Mouse (Mus musculus) MN1 (cell line): ENCODE measurements at regions not wholly inside any gene's neighbourhood (a gene's known extent, or its start where the extent isn't known, plus 50 kb on each side); places are given as distances from the start of the nearest gene placed in this dataset.
A peak's percentile ranks its signal among the peaks of the same experiment; 100 is the strongest.

Source experiments
- DNase-seq: peaks from one replicate; pipeline ENCODE4 v3.0.0-alpha.2; 2016; ENCODE audit warnings: low spot score

DNA sequence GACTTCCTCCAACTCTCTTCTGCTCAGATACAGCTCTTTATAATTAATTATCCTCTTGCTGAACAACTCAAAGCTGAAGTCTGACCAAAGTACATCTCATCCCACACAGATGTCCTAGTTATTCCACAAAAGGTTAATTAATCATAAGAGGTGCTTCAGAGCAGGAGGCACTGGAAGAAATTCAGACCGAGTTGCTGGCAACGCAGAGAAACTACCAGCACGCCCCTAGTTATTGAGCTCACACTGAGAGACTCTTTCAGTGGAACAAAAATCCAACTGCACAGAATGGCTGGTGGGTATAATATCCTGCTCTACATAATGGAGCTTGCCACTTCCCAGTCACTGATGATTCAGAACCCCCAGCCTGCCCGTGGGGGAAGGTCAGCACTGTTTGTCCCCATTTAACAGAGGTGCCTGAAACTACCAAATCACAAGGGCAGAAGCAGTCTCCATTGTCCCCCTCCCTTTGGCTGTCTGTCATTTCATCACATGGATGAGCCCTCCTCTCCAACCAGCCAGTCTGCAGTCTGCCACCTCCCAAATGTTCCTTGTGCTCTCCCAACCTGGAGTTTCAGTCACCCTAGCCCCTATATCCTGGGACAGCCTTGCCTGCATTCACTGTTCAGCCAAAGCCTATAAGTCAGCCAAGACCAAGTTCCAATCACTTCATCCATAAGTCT lies 170.3 kb upstream of the Creb1 start:
- no peak for DNase-seq

GRCm38 (mm10) chr1:64343268-64343667 lies 189.2 kb upstream of the Creb1 start:
- no peak for DNase-seq

DNA sequence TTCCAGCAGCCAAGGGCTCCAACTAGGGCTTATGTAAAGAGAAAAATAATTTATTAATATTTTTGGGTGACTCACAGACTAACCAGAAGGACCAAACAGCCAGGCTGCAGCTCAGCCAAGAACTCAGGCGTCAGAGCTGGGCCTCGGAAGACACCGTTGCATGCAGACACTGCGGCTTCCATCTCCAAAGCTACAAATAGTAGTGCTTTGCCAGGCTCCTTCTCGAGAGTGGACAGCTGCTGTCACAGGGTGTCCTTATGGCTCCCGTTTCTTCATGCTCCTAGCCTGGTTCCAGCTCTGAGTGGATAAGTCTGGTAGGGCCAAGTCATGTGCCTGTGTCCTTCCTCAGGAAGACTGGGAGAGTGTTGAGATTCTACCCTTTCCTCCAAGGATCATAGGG lies 190.8 kb upstream of the Creb1 start:
- DNase-seq, result no peak

DNA sequence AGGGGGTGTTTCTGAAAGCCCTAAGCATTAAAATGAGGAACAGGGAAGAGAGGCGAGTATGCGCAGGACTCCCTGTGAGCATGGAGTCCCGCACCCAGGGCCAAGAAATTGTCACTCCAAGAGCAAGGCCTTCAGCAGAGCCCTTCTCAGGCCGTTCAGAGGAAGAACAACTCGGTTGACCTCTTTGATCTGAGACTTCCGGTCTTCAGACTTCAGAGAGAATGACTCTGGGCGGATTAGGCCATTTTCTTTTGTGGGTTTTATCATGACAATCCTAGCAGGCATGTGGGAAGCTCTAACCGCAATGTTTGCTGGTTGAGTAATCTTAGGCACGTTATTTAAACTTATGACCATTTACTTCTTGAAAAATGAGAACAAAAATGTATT lies 193.9 kb upstream of the Creb1 start:
- no peak for DNase-seq

- DNase-seq, result no peak
Measured at GRCm38 (mm10) chr1:64337619-64338574, 194.5 kb upstream of the Creb1 start.

- DNase-seq, result no peak
Measured at GRCm38 (mm10) chr1:64331566-64331965, 200.9 kb upstream of the Creb1 start.

DNA sequence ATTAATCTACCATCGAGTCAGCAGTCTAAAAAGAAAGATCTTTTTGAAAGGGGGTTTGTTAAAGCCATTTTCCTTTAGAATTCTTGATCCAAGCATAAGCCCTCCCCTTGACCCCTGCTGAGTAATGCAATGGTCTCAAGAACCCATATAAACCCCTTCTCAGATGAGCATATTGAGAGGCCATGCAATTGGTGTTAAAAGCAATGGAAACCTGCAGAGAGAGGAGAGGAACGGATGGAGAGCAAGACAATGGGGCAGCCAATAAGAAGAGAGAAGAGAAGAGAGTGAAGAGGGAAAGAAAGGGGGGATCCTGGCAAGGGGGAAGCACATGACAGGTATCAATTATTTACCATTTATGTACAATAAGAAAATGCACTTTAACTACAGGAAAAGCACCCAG lies 201.7 kb upstream of the Creb1 start:
- no peak for DNase-seq

- DNase-seq, result no peak
Measured at GRCm38 (mm10) chr1:64322197-64322596, 200.1 kb upstream of the Klf7 start.

DNA sequence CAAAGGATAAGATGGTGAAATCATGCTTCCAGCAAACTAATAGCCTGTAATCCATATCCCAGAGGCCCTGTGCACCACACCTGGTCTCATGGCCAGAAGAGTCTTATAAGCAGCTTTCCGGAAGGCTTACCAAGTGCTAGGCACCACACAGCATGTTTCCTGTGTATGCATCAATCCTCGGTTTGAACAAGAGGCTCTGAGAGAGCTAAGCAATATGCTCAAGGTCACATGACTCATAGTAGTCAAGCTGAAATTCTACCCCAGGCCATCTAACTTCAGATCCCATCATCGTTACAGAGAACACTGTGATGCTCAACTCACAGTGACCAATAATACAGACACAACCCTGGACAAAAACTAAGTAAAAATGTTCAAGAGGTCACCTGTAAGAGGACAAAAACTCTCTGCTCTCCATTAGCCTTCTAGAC lies 197.1 kb upstream of the Klf7 start:
- DNase-seq, result no peak

DNA sequence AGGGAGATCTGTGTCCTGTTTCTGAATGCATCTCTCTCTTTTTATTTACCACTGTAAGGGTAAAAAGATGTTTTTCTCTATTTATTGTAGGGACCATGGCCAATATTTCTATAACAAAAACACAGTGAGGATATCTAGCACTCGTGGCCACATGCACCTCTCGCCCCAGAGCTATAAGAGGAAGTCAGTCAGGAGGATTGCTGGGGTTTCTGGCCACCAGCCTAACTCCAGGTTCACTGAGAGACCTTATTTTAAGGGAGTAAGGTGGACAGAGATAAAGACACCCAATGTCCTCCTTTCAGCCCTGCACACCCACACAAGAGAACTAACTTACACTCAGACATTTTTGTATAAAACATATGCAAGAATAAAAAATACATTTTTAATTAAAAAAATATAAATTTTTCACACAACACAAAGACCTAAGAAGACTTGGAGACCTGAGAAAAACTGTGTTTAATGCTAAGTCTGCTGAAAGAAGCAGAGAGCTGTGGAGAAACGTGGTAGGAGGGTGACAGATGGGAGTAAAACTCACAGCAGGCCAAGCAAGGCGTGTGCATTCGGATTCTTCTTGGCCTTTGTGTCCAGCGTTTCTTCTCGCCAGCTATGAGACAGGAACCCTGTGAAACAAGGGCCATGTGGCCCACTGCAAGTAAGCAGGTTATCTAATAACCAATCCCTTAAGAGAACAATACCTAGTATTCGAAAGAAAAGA lies 196.5 kb upstream of the Klf7 start:
- no peak for DNase-seq

- DNase-seq, result no peak
Measured at GRCm38 (mm10) chr1:64317032-64317636, 195.1 kb upstream of the Klf7 start.

DNA sequence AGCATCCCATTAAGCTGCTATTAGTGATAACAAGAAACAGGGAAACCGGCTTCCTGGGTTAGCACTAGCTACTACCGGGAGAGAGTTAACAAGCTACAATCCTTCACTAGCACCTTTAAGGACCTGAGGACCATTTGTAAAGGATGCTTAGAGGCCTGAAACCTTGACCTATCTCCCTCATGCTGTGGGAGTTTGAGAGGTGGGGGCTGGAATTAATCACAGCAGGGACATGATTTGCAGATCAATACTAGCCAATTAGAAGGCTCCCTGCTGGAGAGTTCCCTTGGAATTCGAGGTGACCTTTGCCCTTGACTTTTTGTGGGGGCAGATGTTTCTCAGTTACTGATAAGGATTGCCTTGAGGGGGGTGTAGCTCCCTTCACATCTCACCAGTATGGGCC lies 189.3 kb upstream of the Klf7 start:
- DNase-seq, result no peak

GRCm38 (mm10) chr1:64308560-64308959 lies 186.5 kb upstream of the Klf7 start:
- no peak for DNase-seq

- DNase-seq, result no peak
Measured at GRCm38 (mm10) chr1:64308088-64308487, 186.0 kb upstream of the Klf7 start.

DNA sequence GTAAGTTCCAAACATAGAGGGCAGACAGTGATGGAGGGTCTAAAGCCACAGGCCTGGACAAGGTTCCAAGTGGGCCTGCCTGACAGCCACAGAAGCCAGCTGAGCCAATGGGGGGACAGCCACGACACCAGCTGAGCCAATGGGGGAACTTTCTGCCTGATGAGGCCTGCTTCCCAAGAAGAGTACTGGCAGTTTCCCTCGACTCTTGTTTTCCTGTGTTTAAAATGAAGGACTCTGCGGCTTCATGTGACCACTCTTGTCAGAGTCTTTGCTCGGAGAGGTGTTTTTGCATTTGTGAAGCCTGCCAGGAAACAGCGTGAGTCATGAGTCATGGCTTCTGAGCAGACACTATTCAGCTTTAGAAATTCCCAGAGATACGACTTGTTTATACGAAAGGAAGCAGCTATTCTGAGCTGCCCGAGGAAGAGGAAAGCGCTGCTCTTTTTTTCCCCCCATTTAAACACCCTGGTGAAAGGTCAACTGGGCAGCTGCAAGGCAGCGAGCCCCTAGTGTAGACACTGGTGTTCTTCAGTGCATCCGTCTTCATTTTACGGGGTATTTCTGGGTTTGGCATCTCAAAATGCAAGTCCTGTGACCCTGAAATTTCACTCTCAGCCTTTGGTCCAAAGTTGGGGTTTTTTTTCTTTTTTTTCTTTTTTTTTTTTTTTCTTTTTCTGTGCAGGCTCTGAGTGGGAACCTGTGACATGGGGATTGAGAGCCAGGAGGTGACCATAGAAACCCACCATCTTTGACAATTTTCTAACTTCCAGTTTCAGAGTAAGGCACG lies 183.5 kb upstream of the Klf7 start:
- peak; percentile 73 for DNase-seq

DNA sequence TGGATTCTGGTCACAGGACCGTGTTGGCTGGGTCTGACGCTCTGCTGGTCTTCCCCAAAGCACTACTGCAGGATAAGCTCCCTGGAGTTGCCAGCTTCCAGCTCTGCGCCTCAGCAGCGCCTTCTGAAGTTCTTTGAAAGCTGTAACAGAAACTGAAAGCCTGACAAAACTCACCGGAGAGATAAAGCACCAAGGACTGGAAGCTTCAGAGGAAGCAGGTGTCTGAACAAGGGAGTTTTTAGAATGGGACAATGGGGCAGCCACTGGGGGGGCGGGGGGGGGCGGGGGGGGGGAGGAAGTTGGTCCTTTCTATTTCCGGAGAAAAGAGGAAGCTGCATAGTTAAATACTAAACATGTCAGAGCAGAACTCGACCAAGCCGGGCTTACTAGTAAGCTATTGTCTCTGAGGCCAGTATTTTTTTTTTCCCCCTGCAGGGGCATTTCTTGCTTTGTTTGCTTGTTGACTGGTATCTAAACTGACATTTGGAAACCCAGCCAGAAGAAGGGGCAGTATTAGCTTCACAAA lies 180.8 kb upstream of the Klf7 start:
- DNase-seq, result no peak

- no peak for DNase-seq
Measured at GRCm38 (mm10) chr1:64301530-64302061, 179.5 kb upstream of the Klf7 start.

DNA sequence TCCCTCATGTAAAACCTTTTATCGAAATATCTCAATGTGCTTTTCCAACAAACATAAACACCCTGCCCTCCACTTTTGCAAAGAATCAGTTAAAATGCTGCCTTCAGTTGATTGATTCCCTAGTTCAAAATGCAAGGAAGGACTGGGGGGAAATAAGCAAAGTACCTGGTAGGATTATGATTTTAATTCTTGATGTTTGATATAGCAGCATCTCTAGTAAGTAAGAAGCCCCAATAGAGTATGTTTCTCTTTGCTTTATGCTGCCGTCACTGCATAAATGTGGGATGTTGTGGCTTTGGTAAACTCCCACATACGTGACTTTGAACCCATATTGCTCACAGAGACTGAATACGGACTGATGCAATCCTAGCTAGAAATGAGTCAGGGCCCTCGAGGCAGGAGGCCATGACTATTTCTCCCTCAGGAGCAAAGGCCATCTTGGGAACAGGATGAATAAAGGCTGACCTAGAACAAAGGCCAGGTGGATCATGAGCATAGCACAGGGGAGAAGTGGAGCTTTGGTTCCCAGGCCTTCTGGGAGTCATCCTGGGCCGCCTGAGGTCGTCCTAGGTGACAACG lies 179.0 kb upstream of the Klf7 start:
- DNase-seq, result no peak

GRCm38 (mm10) chr1:64298950-64299349 lies 176.9 kb upstream of the Klf7 start:
- no peak for DNase-seq

- DNase-seq, result no peak
Measured at GRCm38 (mm10) chr1:64298188-64298587, 176.1 kb upstream of the Klf7 start.

DNA sequence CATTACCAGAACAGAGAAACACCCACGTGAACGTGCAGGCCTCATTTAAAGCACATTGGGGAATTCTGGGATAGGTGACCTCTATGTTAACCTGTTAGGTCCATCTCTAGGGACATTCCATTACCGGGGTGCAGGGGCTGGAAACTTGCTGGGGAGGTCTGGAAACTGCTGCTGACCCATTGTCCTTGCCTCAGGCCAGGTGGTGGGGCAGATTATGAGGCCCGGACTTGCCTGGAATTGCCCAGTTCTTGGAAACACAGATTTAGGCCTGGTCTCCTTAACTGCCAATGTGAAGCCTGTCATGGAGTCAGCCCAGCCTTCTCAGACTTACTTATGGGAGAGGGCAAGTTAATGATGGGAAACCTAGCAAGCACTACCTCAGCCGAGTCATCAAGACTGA lies 175.3 kb upstream of the Klf7 start:
- DNase-seq, result no peak
